26 mouse cellular contexts compared by ENCODE assay signal in the genomic region with DNA sequence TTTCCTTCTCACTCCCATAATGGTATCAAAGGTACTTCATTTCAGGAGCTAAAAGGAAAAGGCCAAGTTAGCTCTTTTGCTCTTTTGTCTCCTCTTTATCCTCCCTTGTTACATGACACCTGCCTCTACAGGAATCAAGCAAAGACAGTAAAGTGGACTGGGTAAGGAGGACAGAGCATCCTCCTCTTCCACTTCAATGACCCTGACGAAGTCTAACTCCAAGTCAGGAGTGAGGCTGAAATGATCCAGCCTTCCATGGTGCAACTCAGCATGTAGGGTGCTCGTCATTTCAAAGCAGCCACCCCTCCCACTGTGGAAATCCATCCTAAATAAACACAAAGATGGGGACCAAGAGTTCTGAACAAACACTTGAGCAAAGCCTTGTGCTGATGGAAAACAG. TPM values are rescaled to one million over a fixed set of nuclear protein-coding genes. Genes with fewer than 3 reads are reported as not detected.
"Had no signal": no experiment of that assay in that cellular context is flagged by ENCODE, and none has a peak within 500 bp of the region (broad histone marks: within the 10 kb centered on the region; RNA-seq: fewer than 3 reads in every experiment).

No protein-coding gene starts in this region.

- DNase-seq: gastrocnemius, adult 2 months; gastrocnemius, postnatal 10 days; gastrocnemius, postnatal 25 days; heart, adult 2 months; heart, postnatal 10 days; heart, postnatal 4 days; kidney, adult 2 months; kidney, postnatal 10 days; kidney, postnatal 36 days; liver; liver, embryonic 13.5 days had no signal

- H3K4me1 ChIP-seq: heart, embryonic 12.5 days; hindbrain, embryonic 10.5 days; hindbrain, embryonic 12.5 days; intestine, embryonic 15.5 days; limb, embryonic 10.5 days; liver, embryonic 13.5 days; liver, embryonic 15.5 days had no signal

- H3K9me3 ChIP-seq: heart, embryonic 12.5 days; hindbrain, embryonic 10.5 days; hindbrain, embryonic 12.5 days; intestine, embryonic 15.5 days; limb, embryonic 10.5 days; limb, embryonic 12.5 days; liver, embryonic 13.5 days; liver, embryonic 15.5 days had no signal

- H3K9ac ChIP-seq: heart, embryonic 12.5 days; hindbrain, embryonic 12.5 days; hindbrain, embryonic 14.5 days; intestine, embryonic 15.5 days; limb, embryonic 12.5 days; liver, embryonic 13.5 days; liver, embryonic 15.5 days had no signal

- H3K4me2 ChIP-seq: heart, embryonic 12.5 days; hindbrain, embryonic 12.5 days; hindbrain, embryonic 14.5 days; intestine, embryonic 15.5 days; limb, embryonic 12.5 days; liver, embryonic 11.5 days; liver, embryonic 13.5 days; liver, embryonic 15.5 days had no signal

- H3K36me3 ChIP-seq: heart, embryonic 12.5 days; hindbrain, embryonic 10.5 days; hindbrain, embryonic 12.5 days; intestine, embryonic 15.5 days; limb, embryonic 10.5 days; limb, embryonic 12.5 days; liver, embryonic 13.5 days; liver, embryonic 15.5 days had no signal

- H3K4me3 ChIP-seq: gastrocnemius, adult 2 months; heart, adult 2 months; heart, embryonic 12.5 days; hindbrain, embryonic 10.5 days; hindbrain, embryonic 12.5 days; intestine, embryonic 15.5 days; layer of hippocampus, adult 2 months; left cerebral cortex, adult 2 months; limb, embryonic 10.5 days; limb, embryonic 12.5 days; liver, embryonic 13.5 days; liver, embryonic 15.5 days had no signal

- ATAC-seq: forebrain, embryonic 16.5 days; hindbrain, embryonic 16.5 days; inflammation-experienced regulatory T-cells, adult 6 months; intestine, embryonic 15.5 days; intestine, postnatal 0 days had no signal

- H3K27me3 ChIP-seq: heart, embryonic 12.5 days; hindbrain, embryonic 12.5 days; intestine, embryonic 15.5 days; limb, embryonic 12.5 days; liver, embryonic 13.5 days; liver, embryonic 15.5 days had no signal

- H3K27ac ChIP-seq: gastrocnemius, adult 2 months; heart, adult 2 months; hindbrain, embryonic 10.5 days; hindbrain, embryonic 12.5 days; hindbrain, embryonic 14.5 days; intestine, embryonic 15.5 days; layer of hippocampus, adult 2 months; left cerebral cortex, adult 2 months; limb, embryonic 10.5 days; limb, embryonic 12.5 days; liver, embryonic 13.5 days; liver, embryonic 15.5 days had no signal

RNA-seq across cellular contexts. Expression of a gene that starts 9.7 kb away (rescaled TPM):
- polyA plus RNA-seq: inflammation-experienced regulatory T-cells, adult 6 months had no signal
